Mouse (Mus musculus) kidney, postnatal 14 days (tissue): ENCODE results near the gene Hhip.

Source experiments
- DNase-seq: peaks from one replicate; pipeline ENCODE4 v3.0.0; 2022; ENCODE audit warnings: mixed read lengths

Hhip gene

GRCm38 (mm10) chr8:80057198-80058174 lies at the start of gene Hhip:
Gene Hhip (minus strand): TSS chr8:80058006.
- peak; percentile 34 for DNase-seq

- DNase-seq = no peak
These were observed 29.2 kb upstream of the Hhip start for GRCm38 (mm10) chr8:80087021-80087420.

- no peak for DNase-seq
These were observed 387 bp upstream of the Hhip start for GRCm38 (mm10) chr8:80058193-80058592.

- DNase-seq = no peak
These were observed 1.3 kb downstream of the Hhip start for GRCm38 (mm10) chr8:80056331-80057070.

- no peak for DNase-seq
These were observed 2.0 kb downstream of the Hhip start for GRCm38 (mm10) chr8:80055777-80056176.

- no peak for DNase-seq
These were observed 2.7 kb downstream of the Hhip start for GRCm38 (mm10) chr8:80055094-80055493.

- DNase-seq = no peak
These were observed 3.6 kb downstream of the Hhip start for GRCm38 (mm10) chr8:80054216-80054615.

- DNase-seq = no peak
These were observed 5.0 kb downstream of the Hhip start for GRCm38 (mm10) chr8:80052838-80053237.

GRCm38 (mm10) chr8:80051494-80051893 lies 6.3 kb downstream of the Hhip start:
- no peak for DNase-seq

GRCm38 (mm10) chr8:80049256-80050005 lies 8.4 kb downstream of the Hhip start:
- no peak for DNase-seq

- DNase-seq = no peak
These were observed 9.6 kb downstream of the Hhip start for GRCm38 (mm10) chr8:80048256-80048655.

GRCm38 (mm10) chr8:80037644-80038253 lies 20.1 kb downstream of the Hhip start:
- no peak for DNase-seq

- no peak for DNase-seq
These were observed 25.2 kb downstream of the Hhip start for GRCm38 (mm10) chr8:80032604-80033003.

- no peak for DNase-seq
These were observed 26.2 kb downstream of the Hhip start for GRCm38 (mm10) chr8:80031330-80032293.

- DNase-seq = no peak
These were observed 28.2 kb downstream of the Hhip start for GRCm38 (mm10) chr8:80029631-80030030.

- DNase-seq = no peak
These were observed 37.3 kb downstream of the Hhip start for GRCm38 (mm10) chr8:80020469-80020868.

- DNase-seq = no peak
These were observed 42.0 kb downstream of the Hhip start for GRCm38 (mm10) chr8:80015818-80016217.

- no peak for DNase-seq
These were observed 53.4 kb downstream of the Hhip start for GRCm38 (mm10) chr8:80004421-80004820.

- no peak for DNase-seq
These were observed 55.5 kb downstream of the Hhip start for GRCm38 (mm10) chr8:80002313-80002712.

- no peak for DNase-seq
These were observed 62.7 kb downstream of the Hhip start for GRCm38 (mm10) chr8:79995075-79995474.

- DNase-seq = no peak
These were observed 64.3 kb downstream of the Hhip start for GRCm38 (mm10) chr8:79993507-79993906.
